8 mouse cellular contexts compared by ENCODE assay signal in genomic region chr7:78566617-78567016, GRCm38 (mm10).
DNase-seq lines count a peak whose midpoint lies in the region; ATAC-seq and TF ChIP-seq lines count a peak whose summit lies in the region.

No protein-coding gene starts in this region.

- H3K4me2 ChIP-seq in stomach, postnatal 0 days (replicated peaks; ENCODE audit: low read depth) = no peak overlapping the region

- no peak for TF ChIP-seq EP300 in stomach, postnatal 0 days (optimal IDR thresholded peaks at IDR 0.05)

- peak; percentile 68 for ATAC-seq in common myeloid progenitor, adult 5-6 weeks (replicated peaks; ENCODE audit: low read depth, poor library complexity, severe bottlenecking)
- ATAC-seq in stomach, postnatal 0 days (ENCODE audit: low FRiP score, low TSS enrichment) = no peak

- no peak for DNase-seq in gastrocnemius, adult 2 months
- no peak for DNase-seq in gastrocnemius, postnatal 14 days
- DNase-seq in testis, postnatal 10 days (ENCODE audit: low spot score) = no peak
- DNase-seq in stomach, postnatal 0 days (ENCODE audit: low spot score) = no peak
- DNase-seq in gastrocnemius, adult 18-20 months (ENCODE audit: low spot score) = no peak
- DNase-seq in right cerebral cortex, postnatal 36 days (ENCODE audit: low spot score in 2 of 2) = no peak

- TF ChIP-seq CTCF in gastrocnemius, adult 2 months (IDR thresholded peaks at IDR 0.05) = peak; percentile 64
- TF ChIP-seq CTCF in testis, adult 2 months (IDR thresholded peaks at IDR 0.05; ENCODE audit: control insufficient read depth, insufficient read depth, insufficient replicate concordance, low read depth, low read length) = peak; percentile 40; the same call in 1 of the 2 replicates
- TF ChIP-seq CTCF in stomach, postnatal 0 days (IDR thresholded peaks at IDR 0.05; ENCODE audit: low read depth) = peak; percentile 83

- H3K9me3 ChIP-seq in stomach, postnatal 0 days (ENCODE audit: control insufficient read depth, low read length) = no peaks in the 10 kb centered on the region

- H3K4me1 ChIP-seq in testis, adult 2 months (ENCODE audit: control insufficient read depth, insufficient read depth, low read length) = peaks cover 4% of the 10 kb centered on the region; the same call in 1 of the 2 replicates
- H3K4me1 ChIP-seq in stomach, postnatal 0 days (replicated peaks; ENCODE audit: control insufficient read depth, insufficient read depth) = no peaks in the 10 kb centered on the region

- intact Hi-C loops in gastrocnemius, adult 2 months (cut with DNase I) = no loop called here
- intact Hi-C loops in gastrocnemius, postnatal 14 days (cut with DNase I; ENCODE audit: low total_unique reads) = no loop called here

- H3K4me3 ChIP-seq in gastrocnemius, adult 2 months = no peak overlapping the region
- no peak overlapping the region for H3K4me3 ChIP-seq in testis, adult 2 months (ENCODE audit: control insufficient read depth, low read depth, low read length)
- H3K4me3 ChIP-seq in stomach, postnatal 0 days (ENCODE audit: low read depth, low read length) = no peak overlapping the region

- no peak for TF ChIP-seq POLR2A in testis, adult 2 months (IDR thresholded peaks at IDR 0.05; ENCODE audit: control insufficient read depth, low read depth, low read length)

- H3K27ac ChIP-seq in gastrocnemius, adult 2 months = no peak overlapping the region
- H3K27ac ChIP-seq in testis, adult 2 months (ENCODE audit: control insufficient read depth, insufficient read depth, low read depth, low read length) = no peak overlapping the region
- no peak overlapping the region for H3K27ac ChIP-seq in stomach, postnatal 0 days (replicated peaks)

- no peaks in the 10 kb centered on the region for H3K36me3 ChIP-seq in testis, adult 2 months (ENCODE audit: control insufficient read depth, insufficient read depth, low read length)
- H3K36me3 ChIP-seq in stomach, postnatal 0 days (ENCODE audit: control insufficient read depth, insufficient read depth, low read length) = no peaks in the 10 kb centered on the region

- WGBS in stomach, postnatal 0 days = 43% methylated on average over 3 of the region's 3 CpGs

- no peaks in the 10 kb centered on the region for H3K27me3 ChIP-seq in testis, adult 2 months (ENCODE audit: control insufficient read depth, insufficient read depth, low read length)
- no peaks in the 10 kb centered on the region for H3K27me3 ChIP-seq in stomach, postnatal 0 days (ENCODE audit: control insufficient read depth, insufficient read depth, low read length)

- H3K9ac ChIP-seq in stomach, postnatal 0 days (ENCODE audit: low read length) = no peak overlapping the region
